Mouse (Mus musculus) spleen, postnatal 4 days (tissue): ENCODE measurements around the gene Slc44a4.
A peak's percentile ranks its signal among the peaks of the same experiment; 100 is the strongest.
"Not testable (repeated sequence)": the region's sequence is repeated elsewhere in the genome, so short reads cannot be mapped to it uniquely, and the experiment has no call there.

Experiments
- DNase-seq, 2 experiments: peaks; one replicate each; pipeline ENCODE4 v3.0.0; 2022; ENCODE audit warnings: low spot score in 2 of 2

The Slc44a4 gene

DNA sequence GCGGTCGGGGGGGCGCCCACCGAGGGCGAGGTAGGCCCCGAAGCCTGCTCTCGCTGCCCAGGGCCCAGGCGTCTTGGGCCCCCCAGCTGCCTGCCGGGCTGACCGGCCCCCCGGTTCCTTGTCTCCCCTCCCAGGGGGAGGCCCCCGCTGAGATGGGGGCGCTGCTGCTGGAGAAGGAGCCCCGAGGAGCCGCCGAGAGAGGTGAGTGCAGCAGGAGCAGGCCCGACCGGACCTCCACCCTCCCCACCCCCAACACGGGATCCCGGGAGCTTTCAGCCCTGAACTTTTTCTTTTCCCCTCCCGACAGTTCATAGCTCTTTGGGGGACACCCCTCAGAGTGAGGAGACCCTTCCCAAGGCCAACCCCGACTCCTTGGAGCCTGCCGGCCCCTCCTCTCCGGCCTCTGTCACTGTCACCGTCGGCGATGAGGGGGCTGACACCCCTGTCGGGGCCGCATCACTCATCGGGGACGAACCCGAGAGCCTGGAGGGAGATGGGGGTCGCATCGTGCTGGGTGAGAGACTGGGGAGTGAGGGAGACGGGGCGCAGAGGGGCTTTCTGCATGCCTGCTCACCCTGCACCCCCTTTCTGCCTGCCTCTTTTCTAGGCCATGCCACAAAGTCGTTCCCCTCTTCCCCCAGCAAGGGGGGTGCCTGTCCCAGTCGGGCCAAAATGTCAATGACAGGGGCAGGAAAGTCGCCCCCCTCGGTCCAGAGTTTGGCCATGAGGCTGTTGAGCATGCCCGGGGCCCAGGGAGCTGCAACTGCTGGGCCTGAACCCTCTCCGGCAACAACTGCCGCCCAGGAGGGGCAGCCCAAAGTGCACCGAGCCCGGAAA, 15.0 kb upstream of the Slc44a4 start:
- DNase-seq = peak; percentile 45 to 80

DNA sequence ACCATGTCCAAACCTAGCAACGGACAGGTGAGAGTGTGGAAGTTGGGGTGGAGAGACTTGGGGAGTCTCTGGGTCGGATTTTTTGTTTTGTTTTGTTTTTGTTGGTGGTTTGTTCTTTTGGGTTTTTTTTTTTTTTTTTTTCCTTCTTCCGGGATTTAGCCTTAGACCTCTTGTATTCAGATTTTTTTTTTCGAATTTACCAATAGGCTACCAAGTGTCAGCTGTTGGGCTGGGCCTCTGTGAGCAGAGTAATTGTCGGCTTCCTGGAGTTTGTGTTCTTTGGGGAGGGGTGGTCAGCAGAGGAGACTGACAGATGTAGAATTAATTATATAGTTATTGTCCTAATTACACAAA, 14.4 kb upstream of the Slc44a4 start:
- DNase-seq = no peak

DNA sequence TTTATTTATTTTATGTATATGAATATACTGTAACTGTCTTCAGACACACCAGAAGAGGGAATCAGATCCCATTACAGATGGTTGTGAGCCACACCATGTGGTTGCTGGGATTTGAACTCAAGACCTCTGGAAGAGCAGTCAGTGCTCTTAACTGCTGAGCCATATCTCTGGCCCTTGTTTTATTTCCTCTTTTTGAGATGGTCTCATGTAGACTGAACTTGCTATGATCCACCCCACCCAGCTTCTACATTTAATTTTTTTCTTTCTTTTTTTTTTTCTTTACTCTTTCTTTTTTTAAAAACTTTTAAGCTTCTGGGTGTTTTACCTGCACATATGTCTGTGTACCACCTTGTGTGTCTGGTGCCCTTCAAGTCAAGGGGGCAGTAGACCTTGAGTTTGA, 13.4 kb upstream of the Slc44a4 start:
- DNase-seq = not testable (repeated sequence)

DNA sequence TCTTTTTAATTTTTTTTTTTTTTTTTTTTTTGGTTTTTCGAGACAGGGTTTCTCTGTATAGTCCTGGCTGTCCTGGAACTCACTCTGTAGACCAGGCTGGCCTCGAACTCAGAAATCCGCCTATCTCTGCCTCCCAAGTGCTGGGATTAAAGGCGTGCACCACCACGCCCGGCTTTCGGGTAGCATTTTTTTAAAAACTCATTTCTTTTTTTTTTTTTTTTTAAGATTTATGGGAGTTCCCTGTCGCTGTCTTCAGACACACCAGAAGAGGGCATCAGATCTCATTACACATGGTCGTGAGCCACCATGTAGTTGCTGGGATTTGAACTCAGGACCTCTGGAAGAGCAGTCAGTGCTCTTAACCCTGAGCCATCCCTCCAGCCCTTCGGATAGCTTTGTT, 12.3 kb upstream of the Slc44a4 start:
- not testable (repeated sequence) for DNase-seq

DNA sequence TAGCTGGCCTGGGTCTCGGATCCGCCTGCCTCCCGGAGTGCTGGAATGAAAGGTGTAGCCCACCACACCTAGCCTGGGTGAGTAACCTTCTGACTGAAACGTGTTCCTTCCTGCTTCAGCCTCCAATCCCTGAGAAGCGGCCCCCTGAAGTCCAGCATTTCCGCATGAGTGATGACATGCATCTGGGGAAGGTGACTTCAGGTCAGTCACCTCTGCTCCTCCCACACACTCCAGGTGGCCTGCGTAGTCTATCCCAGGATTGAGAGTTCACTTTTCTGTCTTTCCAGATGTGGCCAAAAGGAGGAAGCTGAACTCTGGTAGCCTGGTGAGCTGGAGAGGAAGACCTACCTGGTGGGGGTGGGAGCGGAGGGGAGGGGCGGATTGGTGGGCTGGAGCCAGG, 11.4 kb upstream of the Slc44a4 start:
- DNase-seq = no peak

DNA sequence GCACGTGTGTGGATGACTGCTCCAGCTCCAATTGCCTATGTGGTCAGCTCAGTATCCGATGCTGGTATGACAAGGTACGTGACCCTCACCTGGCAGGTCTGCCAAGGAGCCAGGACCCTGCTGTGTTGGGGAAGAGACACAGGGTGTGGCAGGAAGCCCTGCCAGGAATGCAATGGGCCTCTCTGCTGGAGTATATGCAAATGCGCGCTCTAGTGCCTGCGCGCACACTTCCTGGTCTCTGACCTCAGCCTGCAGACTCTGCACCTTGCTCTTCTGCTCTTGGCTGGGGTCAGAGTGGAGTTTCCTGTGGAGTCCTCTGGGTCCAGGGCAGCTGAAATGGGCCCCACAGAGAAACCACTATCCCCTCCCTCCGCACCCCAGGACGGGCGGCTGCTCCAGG, 3.3 kb upstream of the Slc44a4 start:
- no peak for DNase-seq

DNA sequence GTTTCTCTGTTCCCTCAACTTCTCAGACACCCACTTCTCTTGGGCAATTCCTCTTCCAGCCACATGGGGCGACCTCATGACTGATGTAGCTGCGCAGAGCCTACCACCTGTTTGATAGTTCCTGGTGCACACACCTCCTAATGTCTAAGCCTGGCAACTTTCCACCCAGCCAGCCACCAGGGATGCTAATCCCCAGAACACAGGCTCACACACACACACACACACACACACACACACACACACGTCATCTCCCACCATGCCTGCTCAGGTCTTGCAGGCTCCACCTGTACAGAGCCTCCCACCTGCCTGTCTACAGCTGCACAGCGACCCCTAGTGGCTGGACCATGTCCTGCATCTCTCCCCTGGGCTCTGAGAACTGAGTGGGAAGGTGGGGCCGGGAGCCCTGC, 2.3 kb upstream of the Slc44a4 start:
- peak; percentile 85 to 97 for DNase-seq

DNA sequence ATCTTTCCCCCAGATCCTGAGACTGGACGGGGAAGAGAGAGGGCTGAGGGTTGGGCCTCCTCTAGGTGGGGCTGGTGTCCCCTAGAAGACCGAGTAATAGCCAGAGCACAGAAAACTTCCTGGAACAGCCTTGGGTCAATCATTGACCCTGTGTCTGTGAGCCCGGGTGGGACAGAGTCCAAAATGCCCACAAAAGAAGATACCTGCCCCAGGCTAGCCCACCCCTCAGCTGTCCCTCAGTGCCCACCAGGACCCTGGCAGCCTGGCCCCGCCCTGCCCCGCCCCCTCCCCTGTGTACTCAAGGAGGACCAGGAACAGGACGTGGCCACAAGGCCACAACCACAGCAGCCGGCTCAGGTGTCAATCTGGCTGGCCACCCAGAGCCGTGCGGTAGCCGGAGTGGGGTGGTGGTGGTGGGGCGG, 1.2 kb downstream of the Slc44a4 start:
- no peak for DNase-seq

DNA sequence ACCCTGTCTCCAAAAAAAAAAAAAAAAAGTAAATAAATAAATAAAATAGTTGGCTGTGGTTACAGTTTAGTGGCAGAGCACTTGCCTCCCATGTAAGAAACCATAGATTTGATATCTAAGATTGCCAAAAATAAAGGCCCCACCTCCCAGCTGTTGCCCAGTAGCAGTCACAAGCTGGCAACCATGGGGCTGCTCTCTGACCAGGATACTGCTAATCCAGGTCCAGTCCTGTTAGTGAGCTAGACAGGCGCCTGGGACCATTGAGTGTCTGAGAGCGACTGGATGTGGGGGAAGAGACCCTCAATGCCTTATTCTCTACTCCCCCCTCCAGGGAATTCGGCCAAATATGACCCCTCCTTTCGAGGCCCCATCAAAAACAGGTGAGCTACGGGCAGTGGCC, 2.0 kb downstream of the Slc44a4 start:
- DNase-seq = no peak

DNA sequence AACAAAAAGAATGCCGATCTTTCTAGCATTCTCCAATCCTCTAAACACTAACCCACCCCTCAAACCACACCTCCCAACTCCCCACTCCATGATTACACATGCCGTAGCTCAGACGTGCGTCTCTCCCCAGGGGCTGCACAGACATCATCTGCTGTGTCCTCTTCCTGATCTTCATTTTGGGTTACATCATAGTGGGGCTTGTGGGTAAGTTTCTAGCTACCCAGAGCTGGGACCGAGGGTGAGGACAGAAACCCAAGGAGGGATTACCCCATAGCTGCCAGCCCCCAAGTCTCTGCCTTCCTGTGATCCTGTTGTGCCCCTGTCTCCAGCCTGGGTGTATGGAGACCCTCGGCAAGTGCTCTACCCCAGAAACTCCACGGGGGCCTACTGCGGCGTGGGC, 2.9 kb downstream of the Slc44a4 start:
- no peak for DNase-seq

DNA sequence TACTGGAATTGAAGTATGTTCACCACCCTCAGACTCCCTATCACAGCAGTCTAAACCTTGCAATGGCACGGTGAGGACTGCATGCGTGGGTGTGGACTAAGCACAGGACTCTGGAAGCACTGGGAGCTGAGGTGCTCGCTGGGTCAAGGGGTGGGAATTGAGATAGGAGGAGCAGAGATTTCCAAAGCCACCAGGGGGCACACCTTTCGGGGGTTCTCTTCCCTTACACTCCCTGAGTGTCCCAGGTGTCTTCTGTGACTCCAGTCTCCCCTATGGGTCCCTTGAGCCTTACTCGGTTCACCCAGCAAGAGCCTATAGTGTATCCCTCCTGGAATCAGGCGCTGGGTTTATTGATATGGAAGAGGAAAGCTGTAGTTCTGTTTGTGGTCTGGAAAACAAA, 8.7 kb downstream of the Slc44a4 start:
- DNase-seq = no peak

DNA sequence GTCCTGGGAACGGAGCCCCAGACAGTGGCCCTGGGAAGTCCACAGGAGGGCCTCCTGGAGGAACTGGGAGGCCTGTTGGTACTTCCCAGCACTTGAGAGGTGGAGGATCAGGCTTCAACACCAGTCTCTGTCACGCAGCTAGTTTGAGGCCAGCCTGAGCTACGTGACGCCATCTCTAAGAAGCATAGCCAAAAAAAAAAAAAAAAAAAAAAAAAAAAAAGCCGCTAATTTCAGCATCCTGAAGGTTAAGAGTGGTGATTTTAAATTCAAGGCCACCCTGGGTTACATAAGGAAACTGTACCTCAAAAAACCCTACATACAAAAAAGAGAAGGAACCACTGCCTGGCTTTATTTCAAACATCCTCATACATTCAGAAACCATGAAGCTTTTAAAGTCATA, 10.0 kb downstream of the Slc44a4 start:
- no peak for DNase-seq

DNA sequence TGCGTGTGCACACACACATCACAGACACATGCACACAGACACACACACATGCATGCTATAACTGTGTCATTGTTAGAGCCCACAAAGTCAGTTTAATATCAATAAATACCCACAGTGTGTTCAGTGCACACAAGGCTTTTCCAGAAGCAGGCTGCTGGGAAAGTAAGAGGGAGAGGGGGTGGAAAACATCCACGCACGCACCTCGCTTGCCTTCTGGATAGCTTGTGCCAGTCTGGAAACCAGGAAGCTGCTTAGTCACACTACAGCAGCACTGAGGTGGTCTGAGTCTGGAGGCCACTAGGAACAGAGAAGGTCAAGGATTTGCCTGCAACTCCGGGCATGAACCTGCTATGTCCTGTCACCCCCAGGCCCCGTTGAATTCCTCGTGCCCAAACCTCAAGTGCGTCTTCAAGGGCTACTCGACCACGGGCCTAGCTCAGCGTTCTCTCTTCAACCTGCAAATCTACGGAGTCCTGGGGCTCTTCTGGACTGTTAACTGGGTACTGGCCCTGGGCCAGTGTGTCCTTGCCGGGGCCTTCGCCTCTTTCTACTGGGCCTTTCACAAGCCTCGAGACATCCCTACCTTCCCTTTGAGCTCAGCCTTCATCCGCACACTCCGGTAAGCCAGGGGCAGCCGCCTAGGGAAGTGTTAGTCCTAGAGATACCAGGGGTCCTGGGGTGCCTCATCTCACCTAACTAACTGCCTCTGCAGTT, 13.2 kb downstream of the Slc44a4 start:
- no peak for DNase-seq

DNA sequence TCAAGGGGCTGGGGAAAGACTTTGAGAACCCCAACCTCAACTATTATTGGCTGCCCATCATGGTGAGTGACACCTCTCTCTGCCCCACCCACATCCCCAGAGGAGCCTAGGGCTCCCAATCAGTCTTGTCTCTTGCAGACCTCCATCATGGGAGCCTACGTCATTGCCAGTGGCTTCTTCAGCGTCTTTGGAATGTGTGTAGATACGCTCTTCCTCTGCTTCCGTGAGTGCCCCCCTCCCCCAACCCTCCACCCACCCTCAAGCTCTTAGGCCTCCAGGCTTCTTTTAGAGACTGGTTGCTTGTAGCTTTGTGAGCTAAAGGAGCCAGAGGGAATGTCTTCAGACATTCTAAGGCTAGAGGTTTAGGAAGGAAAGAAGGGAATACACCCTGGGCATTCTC, 14.6 kb downstream of the Slc44a4 start:
- DNase-seq = no peak

DNA sequence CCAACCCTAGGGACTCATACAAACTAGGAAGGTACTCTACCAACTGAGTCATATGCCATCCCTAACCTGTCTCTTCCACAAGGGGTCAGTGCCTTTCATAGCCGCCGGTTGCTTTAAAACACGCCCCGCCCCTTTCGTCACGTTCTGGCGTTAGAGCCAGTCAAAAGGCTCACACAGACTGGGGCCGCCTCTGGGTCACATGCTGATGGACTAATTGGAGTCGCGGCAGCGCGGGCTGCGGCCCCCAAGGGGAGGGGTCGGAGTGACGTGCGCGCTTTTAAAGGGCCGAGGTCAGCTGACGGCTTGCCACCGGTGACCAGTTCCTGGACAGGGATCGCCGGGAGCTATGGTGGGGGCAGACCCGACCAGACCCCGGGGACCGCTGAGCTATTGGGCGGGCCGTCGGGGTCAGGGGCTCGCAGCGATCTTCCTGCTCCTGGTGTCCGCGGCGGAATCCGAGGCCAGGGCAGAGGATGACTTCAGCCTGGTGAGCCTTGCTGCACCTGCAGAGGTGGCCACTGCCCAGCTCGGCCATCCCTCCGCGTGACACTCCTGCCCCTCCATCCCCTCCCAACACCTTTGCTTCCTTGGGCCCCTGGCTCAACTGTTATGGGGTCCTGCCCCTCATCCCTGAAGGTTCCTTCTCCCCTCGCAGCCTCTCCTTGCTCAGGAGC, 16.9 kb downstream of the Slc44a4 start, which contains the start of gene Neu1:
Gene Neu1 (plus strand): TSS at position 193 of the 674 bp plus-strand sequence.
- DNase-seq = peak; percentile 95 to 97

DNA sequence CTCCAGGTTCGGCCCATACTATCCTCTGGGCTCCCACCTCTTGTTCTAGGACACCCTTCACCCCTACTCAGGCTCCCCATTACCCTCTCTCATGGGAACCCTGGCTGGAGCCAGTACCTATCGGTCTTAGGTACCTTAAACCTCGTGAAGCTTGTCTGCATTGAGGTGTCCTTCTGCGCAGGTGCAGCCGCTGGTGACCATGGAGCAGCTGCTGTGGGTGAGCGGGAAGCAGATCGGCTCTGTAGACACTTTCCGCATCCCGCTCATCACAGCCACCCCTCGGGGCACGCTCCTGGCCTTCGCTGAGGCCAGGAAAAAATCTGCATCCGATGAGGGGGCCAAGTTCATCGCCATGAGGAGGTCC, 17.5 kb downstream of the Slc44a4 start:
- DNase-seq = no peak

DNA sequence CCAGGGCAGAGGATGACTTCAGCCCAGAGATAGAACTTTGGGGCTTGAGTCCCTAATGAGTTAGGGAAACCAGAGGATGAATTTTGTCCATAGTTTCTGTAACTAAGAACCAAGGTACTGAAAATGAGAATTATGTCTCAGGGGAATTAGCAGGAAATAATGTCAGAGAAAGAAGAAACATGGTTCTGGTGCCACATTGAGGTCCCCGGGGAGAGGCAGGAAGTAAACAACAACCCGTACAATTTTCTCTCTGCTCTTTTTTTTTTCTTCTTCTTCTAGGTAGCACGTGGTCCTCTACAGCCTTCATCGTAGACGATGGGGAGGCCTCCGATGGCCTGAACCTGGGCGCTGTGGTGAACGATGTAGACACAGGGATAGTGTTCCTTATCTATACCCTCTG, 18.0 kb downstream of the Slc44a4 start:
- no peak for DNase-seq

DNA sequence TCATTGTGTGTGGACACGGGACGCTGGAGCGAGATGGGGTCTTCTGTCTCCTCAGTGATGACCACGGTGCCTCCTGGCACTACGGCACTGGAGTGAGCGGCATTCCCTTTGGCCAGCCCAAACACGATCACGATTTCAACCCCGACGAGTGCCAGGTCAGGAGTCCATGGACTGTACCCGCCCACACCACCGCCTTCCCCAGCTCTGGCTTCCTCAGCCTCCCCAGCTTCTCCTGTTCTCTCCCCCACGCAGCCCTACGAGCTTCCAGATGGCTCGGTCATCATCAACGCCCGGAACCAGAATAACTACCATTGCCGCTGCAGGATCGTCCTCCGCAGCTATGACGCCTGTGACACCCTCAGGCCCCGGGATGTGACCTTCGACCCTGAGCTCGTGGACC, 19.8 kb downstream of the Slc44a4 start:
- DNase-seq = no peak

DNA sequence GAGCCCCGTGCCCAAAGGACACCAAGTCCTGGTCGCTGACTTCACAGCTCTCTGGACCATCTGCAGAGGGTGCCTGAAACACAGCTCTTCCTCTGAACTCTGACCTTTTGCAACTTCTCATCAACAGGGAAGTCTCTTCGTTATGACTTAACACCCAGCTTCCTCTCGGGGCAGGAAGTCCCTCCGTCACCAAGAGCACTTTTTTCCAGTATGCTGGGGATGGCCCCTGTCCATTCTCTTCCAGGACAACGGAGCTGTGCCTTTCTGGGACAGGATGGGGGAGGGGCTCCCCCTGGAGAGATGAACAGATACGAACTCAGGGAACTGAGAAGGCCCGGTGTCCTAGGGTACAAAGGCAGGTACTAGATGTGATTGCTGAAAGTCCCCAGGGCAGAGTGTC, 20.6 kb downstream of the Slc44a4 start:
- DNase-seq = no peak

DNA sequence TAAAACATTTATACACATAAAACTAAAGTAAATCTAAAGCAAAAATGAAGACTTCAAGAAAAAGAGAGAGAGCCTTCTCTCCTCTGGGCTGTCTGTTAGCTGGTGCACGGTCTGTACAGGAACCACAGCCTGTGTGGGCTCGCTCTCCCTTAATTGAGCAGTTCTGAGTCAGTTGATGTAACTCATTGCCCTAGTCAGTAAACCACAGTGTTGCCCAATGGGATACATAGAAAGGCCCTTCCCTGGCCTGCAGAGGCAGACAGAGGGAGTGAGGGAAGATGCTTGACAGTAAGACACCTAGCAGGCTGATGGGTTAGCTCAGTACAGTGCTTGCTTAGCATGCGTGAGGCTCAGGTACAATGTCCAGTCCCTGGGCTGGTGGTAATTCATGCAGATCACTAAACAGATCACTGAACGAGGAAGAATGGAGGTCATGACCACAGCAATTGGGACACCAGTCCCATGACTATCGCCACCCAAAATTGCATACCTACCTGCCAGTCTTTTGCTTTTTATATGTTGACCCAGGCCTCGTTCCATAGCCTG, 23.8 kb downstream of the Slc44a4 start:
- no peak for DNase-seq

DNA sequence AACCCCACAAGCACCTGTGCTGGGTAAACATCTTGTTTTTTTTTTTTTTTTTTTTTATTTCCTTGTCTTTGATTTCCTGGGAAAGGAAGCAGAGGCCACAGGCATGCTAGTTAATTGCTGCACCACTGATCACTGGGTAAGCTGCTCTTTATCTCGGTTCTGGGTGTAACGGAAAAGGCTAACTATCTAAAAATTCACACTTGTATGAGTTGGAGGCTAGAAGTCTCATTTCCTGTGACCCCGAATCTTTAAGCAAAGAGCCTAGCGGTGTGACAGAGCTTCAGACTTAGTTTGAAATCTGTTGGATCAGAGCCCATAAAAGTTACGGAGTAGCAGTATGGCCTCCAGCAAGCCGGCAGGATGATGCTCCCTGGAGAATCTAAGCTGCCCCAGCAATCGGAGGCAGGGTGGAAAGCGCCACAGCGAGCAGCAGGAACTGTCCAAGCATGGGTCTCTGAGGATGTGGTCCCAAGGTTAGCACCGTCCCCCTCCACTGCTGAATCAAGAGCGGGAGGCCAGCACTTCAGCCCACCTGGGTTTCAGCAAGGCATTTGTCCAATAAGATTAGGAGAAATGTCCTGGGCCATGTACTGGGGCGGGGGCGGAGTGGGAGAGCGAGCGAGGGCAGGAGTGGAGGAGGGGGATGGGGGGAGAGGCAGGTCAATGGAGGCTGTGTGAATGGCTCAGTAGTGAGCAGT, 27.2 kb downstream of the Slc44a4 start:
- DNase-seq = no peak
